Mouse (Mus musculus): ENCODE data around the gene Nr2c1.

Gene Nr2c1

DNA sequence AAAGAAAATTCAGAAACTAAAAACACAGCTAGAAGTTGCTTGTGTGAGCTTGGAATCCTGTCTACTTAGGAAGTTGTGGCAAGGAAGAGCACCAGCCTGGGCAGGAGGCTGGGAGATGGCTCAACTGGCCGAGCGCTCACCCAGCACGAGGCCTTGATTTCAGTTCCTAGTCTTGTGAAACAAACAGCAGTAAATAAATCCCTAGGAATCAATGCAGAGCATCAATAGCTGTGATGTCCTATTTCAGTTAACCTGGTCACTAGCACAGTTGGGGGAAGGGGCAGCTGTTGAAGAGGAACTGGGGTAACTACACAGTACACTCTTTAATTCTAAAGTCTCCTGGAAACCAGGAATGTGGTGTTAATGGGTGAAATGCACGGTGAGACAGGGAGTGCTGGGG, 57.1 kb downstream of the Nr2c1 start:
- no peak for DNase-seq (ENCODE audit: low spot score in 2 of 2)

DNA sequence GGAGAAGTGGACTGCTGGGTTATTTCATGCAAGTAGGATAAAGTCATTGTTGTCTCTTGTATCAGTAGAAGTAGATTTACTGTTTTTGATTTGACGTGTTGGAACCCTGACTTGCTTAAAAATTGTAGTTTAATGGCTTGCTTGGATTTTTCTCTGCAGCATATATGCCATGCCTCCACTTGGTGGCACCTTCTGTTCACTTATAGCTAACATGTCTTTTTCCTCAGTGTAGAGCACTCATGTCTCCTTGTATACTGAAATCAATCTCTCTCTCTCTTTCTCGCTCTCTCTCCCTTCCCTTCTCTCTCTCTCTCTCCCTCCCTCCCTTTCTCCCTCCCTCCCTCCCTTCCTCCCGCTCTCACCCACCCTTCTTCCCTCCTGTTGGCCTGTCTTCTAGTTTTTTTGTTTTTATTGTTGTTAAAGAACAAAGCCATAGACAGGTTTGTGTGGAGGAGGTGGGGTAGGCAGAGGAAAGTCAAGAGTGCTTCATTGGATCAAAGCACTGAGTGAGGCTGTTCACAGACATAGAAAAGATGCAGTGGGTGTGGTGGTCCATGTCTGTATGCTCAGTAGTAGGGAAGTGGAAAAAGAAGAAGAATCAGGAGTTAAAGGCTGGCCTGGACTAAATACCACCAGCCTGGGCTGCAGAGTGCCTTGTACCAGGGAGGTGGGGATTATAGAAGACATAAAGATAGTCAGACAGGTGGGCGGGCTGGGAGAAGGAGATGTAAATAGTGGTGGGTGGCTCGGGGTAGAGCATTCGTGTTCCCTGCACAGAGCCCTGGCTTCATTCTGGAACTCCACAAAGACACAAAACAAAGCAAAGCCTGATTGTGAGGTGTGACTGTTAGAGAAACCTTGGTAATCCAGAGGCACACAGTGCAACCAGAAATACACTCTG, 63.1 kb downstream of the Nr2c1 start:
- DNase-seq (ENCODE audit: low spot score in 2 of 2): no peak

DNA sequence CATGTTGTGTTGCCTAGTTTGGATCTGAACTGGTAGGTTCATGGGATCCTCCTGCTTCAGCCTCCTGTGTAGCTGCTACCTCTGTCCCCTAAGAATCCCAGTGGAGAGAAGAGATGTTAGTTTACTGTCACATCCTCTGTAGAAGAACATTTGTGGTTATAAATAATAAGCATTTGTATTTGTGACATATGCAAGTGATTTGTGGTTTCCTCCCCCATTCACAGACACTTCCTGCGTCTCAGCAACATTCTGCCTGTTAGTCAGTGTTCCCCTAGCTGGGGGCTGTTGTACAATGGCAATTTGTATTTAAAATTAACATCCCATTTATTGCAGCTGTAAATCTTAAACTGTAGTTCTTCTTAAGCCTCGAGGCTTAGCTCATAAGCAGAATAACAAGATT, 63.9 kb downstream of the Nr2c1 start:
- DNase-seq (ENCODE audit: low spot score in 2 of 2): no peak

DNA sequence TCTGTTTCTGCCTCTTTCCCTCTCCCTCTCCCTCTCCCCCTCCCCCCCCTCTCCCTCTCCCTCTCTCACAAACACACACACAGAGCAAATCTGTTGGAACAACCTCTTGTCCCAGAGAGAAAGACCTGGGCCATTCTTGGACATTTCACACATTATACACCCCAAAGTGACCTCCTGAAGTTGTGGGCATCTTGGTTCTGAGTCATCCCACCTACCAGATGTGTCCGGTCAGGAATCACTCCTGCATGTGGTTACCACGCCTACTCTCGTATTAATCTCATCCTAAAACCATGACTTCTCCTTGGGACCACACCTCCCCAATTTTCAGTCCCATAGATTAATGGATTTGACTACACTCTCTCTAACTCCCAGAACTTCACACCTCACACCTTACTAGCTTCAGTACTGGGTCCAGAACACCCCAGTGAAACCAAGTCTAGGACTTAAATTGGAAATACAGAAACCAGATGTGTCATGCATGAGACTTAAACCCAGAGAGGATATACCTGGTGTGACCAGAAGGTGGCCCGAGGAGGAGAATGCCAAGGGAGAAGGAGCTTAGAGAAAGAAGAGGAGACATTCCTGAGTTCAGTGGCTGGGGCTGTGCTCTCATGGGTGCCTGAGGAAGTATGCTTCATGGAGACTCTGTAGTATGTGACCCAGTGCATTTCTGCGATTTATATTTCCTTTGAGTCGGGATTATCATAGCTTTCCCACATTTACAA, 77.4 kb downstream of the Nr2c1 start:
- DNase-seq (ENCODE audit: low spot score in 2 of 2): no peak

DNA sequence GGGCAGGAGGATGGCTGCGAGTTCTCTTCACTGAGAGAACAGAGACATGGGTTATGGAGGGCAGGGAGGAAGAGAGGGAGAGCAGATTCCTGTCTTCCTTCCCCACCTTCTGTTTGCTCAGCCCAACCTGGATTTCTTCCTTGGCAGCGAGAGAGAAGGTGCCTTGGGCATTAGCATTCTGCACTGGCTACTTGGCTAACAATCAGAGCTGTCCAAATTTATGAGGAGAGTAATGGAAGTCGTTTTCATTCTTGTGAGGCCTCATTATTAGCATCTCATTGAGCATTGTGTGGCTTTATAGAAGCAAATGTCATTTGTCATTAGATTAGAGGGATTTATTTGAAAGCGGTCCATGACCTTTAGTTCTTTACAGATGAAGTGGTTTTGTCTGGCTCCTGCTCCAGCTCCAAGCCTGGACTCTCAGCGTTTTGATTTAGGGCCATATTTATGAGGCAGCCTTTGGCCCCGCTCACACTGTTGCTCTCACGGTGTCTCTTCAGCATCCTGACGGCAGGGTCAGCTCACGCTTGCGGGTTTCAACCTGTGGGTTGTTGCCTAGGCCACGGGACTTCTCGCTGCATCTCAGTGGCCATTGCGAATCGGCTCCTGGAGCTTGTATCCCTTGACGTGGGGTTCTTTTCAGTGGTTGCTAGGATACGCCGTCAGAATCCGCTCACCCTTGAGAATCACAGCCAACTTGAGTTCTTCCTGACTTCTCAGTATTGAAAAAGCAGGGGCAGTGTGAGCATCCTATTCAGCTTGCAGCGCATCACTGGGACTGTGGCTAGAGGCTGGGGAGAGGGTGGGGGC, 82.6 kb downstream of the Nr2c1 start:
- DNase-seq (ENCODE audit: low spot score in 2 of 2): no peak

DNA sequence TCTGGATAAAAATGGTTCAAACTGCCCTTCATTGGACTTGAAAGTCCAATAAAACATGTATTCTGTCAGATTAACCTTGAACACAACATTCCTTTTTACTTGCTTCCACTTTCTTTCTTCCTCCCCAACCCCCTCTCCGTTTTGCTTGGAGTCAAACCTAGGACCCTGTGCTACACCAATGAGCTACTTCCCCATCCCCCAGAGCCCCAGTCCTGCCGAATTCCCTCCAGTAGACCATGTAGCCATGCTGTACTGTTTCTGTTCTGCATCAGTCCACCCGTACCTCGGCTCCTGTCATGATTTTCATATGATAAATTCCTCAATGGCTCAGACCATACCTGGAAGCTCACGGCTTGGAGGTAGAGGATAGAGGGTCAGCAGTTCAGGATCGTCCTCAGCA, 83.2 kb downstream of the Nr2c1 start:
- no peak for DNase-seq (ENCODE audit: low spot score in 2 of 2)

DNA sequence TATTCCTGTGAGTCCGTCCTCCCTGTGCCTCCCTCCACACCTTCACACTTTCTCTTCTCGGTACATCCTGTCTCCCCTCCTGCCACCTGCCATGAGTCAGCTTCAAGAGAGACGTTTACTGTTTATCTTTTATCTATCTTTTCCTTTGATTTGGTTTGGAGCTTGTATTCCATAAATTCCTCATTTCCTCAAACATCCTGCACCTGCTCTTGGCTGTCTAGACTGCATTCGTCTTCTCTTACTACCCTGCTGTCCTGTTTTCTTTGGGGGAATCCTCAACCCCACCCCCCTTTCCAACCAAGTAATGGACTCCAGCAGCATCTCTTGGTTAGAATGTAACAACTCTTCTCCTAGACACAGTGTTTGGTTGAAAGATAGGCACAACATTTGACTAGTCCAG, 87.4 kb downstream of the Nr2c1 start:
- DNase-seq (ENCODE audit: low spot score in 2 of 2): no peak

DNA sequence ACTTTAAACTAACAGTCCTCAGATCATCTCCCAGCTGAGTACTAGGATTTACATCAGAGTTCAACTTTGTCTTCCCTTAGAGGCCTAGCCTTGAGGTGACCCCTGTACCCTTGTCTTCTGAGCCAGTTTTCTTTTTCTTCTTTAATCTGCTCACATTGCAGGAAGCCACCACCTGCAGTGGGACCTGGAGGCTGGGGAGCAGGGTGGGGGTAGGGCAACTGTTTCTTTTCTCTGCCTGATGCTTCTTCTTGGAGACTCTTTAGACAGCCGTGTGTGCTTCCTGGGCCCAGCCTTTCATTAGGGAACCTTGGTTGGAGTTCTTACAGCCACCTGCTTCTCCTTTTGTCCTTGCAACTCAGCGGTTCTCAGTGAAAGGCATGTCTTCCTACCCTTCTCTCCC, 93.5 kb downstream of the Nr2c1 start:
- DNase-seq (ENCODE audit: low spot score in 2 of 2): no peak

Data from spleen, postnatal 10 days (tissue).